Mouse (Mus musculus): Measurements from ENCODE around the gene Eif4e. TPM values are rescaled to one million over a fixed set of nuclear protein-coding genes. Genes with fewer than 3 reads are reported as not detected.

Gene Eif4e
- polyA plus RNA-seq, 1 experiment from 2014 or later: 448 TPM

- 77% methylated on average over 12 of the region's 12 CpGs for WGBS
- Histone ChIP-seq H3K9me3 (replicated peaks; ENCODE audit: control insufficient read depth, low read length) (no peaks in the 10 kb centered on the region), H3K27me3 (replicated peaks; ENCODE audit: control insufficient read depth, insufficient read depth, low read length) (no peaks in the 10 kb centered on the region), H3K4me3 (ENCODE audit: low read depth, low read length) (no peak overlapping the region), H3K4me2 (ENCODE audit: low read length) (no peak overlapping the region), H3K27ac (ENCODE audit: low read depth, low read length) (no peak overlapping the region), H3K4me1 (ENCODE audit: control insufficient read depth, insufficient read depth, low read length) (no peaks in the 10 kb centered on the region), H3K36me3 (ENCODE audit: control insufficient read depth, insufficient read depth, low read length) (no peaks in the 10 kb centered on the region), H3K9ac (ENCODE audit: low read length) (no peak overlapping the region)
- ATAC-seq: no peak
- DNase-seq (ENCODE audit: low spot score): no peak
These were observed 12.7 kb upstream of the Eif4e start for GRCm38 (mm10) chr3:138513243-138513642.

DNA sequence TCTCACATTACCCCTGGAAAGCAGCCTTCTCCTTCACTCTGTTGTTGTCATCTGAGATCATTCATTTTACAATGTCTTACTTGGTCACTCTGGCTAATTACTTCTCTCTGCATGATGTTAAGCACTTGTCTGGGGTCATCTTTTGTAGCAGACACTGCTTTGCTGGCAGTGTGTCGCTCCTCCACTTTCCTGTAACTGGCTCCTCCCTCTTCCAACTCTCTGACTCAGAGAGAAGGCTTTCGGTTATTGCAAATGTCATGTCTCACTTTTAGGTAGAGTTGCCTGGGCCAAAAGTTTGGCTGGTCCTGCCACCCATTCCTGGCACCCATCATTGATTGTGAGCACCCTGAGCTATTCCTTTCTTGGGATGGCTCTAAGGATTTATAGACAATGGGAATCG lies 11.2 kb upstream of the Eif4e start:
- no peak overlapping the region for H3K27ac ChIP-seq (ENCODE audit: low read depth, low read length)
- H3K9ac ChIP-seq (ENCODE audit: low read length): no peak overlapping the region
- H3K4me3 ChIP-seq (ENCODE audit: low read depth, low read length): no peak overlapping the region
- H3K4me2 ChIP-seq (ENCODE audit: low read length): no peak overlapping the region
- H3K9me3 ChIP-seq (replicated peaks; ENCODE audit: control insufficient read depth, low read length): no peaks in the 10 kb centered on the region
- no peaks in the 10 kb centered on the region for H3K36me3 ChIP-seq (ENCODE audit: control insufficient read depth, insufficient read depth, low read length)
- ATAC-seq (no peak), DNase-seq (ENCODE audit: low spot score) (no peak)
- no peaks in the 10 kb centered on the region for H3K4me1 ChIP-seq (ENCODE audit: control insufficient read depth, insufficient read depth, low read length)
- H3K27me3 ChIP-seq (replicated peaks; ENCODE audit: control insufficient read depth, insufficient read depth, low read length): no peaks in the 10 kb centered on the region
- WGBS: 64% methylated on average over 3 of the region's 3 CpGs

DNA sequence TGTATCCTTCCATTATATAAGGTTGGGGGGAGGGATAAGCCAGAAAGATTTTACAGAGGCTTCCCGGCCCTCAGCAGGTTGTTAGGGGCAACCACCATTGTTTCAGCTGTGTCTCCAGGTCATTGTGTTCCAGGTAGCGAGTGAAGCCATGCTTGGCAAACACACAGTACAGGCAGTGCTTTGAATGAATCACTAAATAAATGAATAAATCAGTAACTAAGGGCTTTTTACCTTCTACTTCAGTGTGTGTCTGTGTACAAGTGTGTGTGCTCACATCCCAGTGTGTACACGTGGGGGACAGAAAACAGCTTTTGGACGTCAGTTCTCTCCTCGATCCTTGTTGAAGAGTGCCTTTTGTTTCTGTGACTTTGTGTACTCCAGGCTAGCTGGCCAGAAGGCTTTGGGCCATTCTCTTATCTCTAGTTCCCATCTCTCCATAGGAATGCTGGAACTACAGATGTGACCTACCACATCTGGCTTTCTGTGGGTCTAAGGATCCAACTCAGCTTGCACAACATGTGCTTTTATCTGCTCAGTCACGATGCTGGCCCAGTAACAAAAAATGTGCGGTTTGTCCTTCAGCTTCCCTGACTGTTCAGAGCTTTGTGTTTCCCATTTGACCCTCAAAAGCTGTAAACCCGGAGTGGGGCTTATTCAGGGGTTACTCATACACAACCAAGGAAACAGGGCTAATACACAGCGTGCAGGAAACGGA lies 10.2 kb upstream of the Eif4e start:
- ATAC-seq (peak; percentile 54), DNase-seq (ENCODE audit: low spot score) (peak; percentile 10)
- no peak overlapping the region for H3K4me3 ChIP-seq (ENCODE audit: low read depth, low read length)
- no peaks in the 10 kb centered on the region for H3K4me1 ChIP-seq (ENCODE audit: control insufficient read depth, insufficient read depth, low read length)
- 29% methylated on average over 10 of the region's 10 CpGs for WGBS
- H3K4me2 ChIP-seq (ENCODE audit: low read length): no peak overlapping the region
- H3K9me3 ChIP-seq (replicated peaks; ENCODE audit: control insufficient read depth, low read length): no peaks in the 10 kb centered on the region
- no peaks in the 10 kb centered on the region for H3K36me3 ChIP-seq (ENCODE audit: control insufficient read depth, insufficient read depth, low read length)
- H3K27ac ChIP-seq (ENCODE audit: low read depth, low read length): no peak overlapping the region
- H3K9ac ChIP-seq (ENCODE audit: low read length): no peak overlapping the region
- no peaks in the 10 kb centered on the region for H3K27me3 ChIP-seq (replicated peaks; ENCODE audit: control insufficient read depth, insufficient read depth, low read length)

GRCm38 (mm10) chr3:138517881-138518280 lies 8.1 kb upstream of the Eif4e start:
- no peaks in the 10 kb centered on the region for H3K9me3 ChIP-seq (replicated peaks; ENCODE audit: control insufficient read depth, low read length)
- H3K27me3 ChIP-seq (replicated peaks; ENCODE audit: control insufficient read depth, insufficient read depth, low read length): no peaks in the 10 kb centered on the region
- H3K27ac ChIP-seq (ENCODE audit: low read depth, low read length): no peak overlapping the region
- DNase-seq (ENCODE audit: low spot score) (no peak), ATAC-seq (no peak)
- no peaks in the 10 kb centered on the region for H3K4me1 ChIP-seq (ENCODE audit: control insufficient read depth, insufficient read depth, low read length)
- WGBS: 75% methylated on average over 3 of the region's 3 CpGs
- no peak overlapping the region for H3K4me3 ChIP-seq (ENCODE audit: low read depth, low read length)
- H3K36me3 ChIP-seq (ENCODE audit: control insufficient read depth, insufficient read depth, low read length): no peaks in the 10 kb centered on the region
- H3K4me2 ChIP-seq (ENCODE audit: low read length): no peak overlapping the region
- H3K9ac ChIP-seq (ENCODE audit: low read length): no peak overlapping the region

- WGBS: 85% methylated on average over 6 of the region's 6 CpGs
- no peaks in the 10 kb centered on the region for H3K27me3 ChIP-seq (replicated peaks; ENCODE audit: control insufficient read depth, insufficient read depth, low read length)
- H3K4me3 ChIP-seq (ENCODE audit: low read depth, low read length): no peak overlapping the region
- no peaks in the 10 kb centered on the region for H3K9me3 ChIP-seq (replicated peaks; ENCODE audit: control insufficient read depth, low read length)
- H3K4me2 ChIP-seq (ENCODE audit: low read length): no peak overlapping the region
- H3K27ac ChIP-seq (ENCODE audit: low read depth, low read length): no peak overlapping the region
- no peaks in the 10 kb centered on the region for H3K4me1 ChIP-seq (ENCODE audit: control insufficient read depth, insufficient read depth, low read length)
- H3K9ac ChIP-seq (ENCODE audit: low read length): no peak overlapping the region
- ATAC-seq (no peak), DNase-seq (ENCODE audit: low spot score) (no peak)
- H3K36me3 ChIP-seq (ENCODE audit: control insufficient read depth, insufficient read depth, low read length): no peaks in the 10 kb centered on the region
These were observed 6.8 kb upstream of the Eif4e start for GRCm38 (mm10) chr3:138519218-138519617.

DNA sequence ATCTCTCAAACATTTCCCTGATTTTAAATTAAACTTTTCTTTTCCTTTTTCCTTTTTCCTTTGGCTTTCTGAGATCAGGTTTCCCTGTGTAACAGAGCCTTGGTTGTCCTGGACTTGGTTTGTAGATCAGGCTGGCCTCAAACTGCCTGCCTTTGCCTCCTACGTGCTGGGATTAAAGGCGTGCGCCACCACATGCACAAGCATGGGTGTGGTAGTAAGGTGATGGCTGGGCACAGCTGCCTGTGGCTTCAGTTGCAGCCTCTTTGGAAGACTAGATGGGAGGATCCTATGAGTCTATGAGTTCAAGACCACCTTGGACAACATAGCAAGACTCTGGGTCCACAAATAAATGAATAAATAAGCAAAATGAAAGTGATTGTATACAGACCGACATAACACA lies 2.0 kb upstream of the Eif4e start:
- ATAC-seq: no peak
- H3K4me2 ChIP-seq (ENCODE audit: low read length): no peak overlapping the region

DNA sequence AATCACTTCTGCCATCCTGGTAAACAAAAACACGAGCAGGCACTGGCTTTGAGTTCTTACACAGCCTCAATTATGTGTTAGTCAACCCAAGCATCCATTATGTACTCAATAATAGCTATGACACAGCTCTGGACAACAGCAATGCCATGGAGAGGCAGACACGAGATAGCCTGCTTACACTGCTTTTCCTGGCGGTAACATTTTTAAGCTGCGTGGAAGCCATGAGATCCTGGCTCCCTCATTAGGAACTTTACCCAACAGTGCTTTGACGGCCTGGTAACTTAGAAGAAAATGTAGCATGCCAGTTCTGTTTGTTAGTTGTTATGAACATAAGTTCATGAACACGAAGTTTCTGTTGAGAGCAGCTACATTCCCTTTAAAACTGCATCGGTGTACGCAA lies 485 bp upstream of the Eif4e start:
- H3K27ac ChIP-seq (ENCODE audit: low read depth, low read length): no peak overlapping the region
- H3K27me3 ChIP-seq (replicated peaks; ENCODE audit: control insufficient read depth, insufficient read depth, low read length): no peaks in the 10 kb centered on the region
- no peak overlapping the region for H3K4me2 ChIP-seq (ENCODE audit: low read length)
- 46% methylated on average over 8 of the region's 8 CpGs for WGBS
- peaks cover 11% of the 10 kb centered on the region for H3K4me1 ChIP-seq (ENCODE audit: control insufficient read depth, insufficient read depth, low read length)
- H3K9ac ChIP-seq (ENCODE audit: low read length): no peak overlapping the region
- no peak for ATAC-seq
- no peaks in the 10 kb centered on the region for H3K36me3 ChIP-seq (ENCODE audit: control insufficient read depth, insufficient read depth, low read length)
- DNase-seq (ENCODE audit: low spot score): no peak
- H3K4me3 ChIP-seq (ENCODE audit: low read depth, low read length): no peak overlapping the region
- H3K9me3 ChIP-seq (replicated peaks; ENCODE audit: control insufficient read depth, low read length): no peaks in the 10 kb centered on the region

More for the DNA sequence above, 2.0 kb upstream of the Eif4e start:
- peaks cover 9% of the 10 kb centered on the region for H3K4me1 ChIP-seq (ENCODE audit: control insufficient read depth, insufficient read depth, low read length)
- H3K36me3 ChIP-seq (ENCODE audit: control insufficient read depth, insufficient read depth, low read length): no peaks in the 10 kb centered on the region
- H3K27me3 ChIP-seq (replicated peaks; ENCODE audit: control insufficient read depth, insufficient read depth, low read length): no peaks in the 10 kb centered on the region
- H3K27ac ChIP-seq (ENCODE audit: low read depth, low read length): no peak overlapping the region
- 94% methylated on average over 4 of the region's 4 CpGs for WGBS
- no peak for DNase-seq (ENCODE audit: low spot score)
- H3K4me3 ChIP-seq (ENCODE audit: low read depth, low read length): no peak overlapping the region
- H3K9me3 ChIP-seq (replicated peaks; ENCODE audit: control insufficient read depth, low read length): no peaks in the 10 kb centered on the region
- no peak overlapping the region for H3K9ac ChIP-seq (ENCODE audit: low read length)

- ATAC-seq: peak; percentile 95
- Histone ChIP-seq H3K4me1 (ENCODE audit: control insufficient read depth, insufficient read depth, low read length) (peaks cover 11% of the 10 kb centered on the region), H3K9ac (ENCODE audit: low read length) (peak overlapping the region; percentile 93), H3K27ac (ENCODE audit: low read depth, low read length) (peak overlapping the region; percentile 97), H3K9me3 (replicated peaks; ENCODE audit: control insufficient read depth, low read length) (no peaks in the 10 kb centered on the region), H3K4me2 (ENCODE audit: low read length) (peak overlapping the region; percentile 89), H3K36me3 (ENCODE audit: control insufficient read depth, insufficient read depth, low read length) (no peaks in the 10 kb centered on the region), H3K4me3 (ENCODE audit: low read depth, low read length) (peak overlapping the region; percentile 96), H3K27me3 (replicated peaks; ENCODE audit: control insufficient read depth, insufficient read depth, low read length) (no peaks in the 10 kb centered on the region)
- peak; percentile 100 for DNase-seq (ENCODE audit: low spot score)
- WGBS: under 1% methylated on average over 66 of the region's 85 CpGs
These were observed 1.1 kb downstream of the Eif4e start for GRCm38 (mm10) chr3:138526916-138527666.

- peak overlapping the region; percentile 93 for H3K9ac ChIP-seq (ENCODE audit: low read length)
- H3K27ac ChIP-seq (ENCODE audit: low read depth, low read length): peak overlapping the region; percentile 97
- ATAC-seq (peak; percentile 67), DNase-seq (ENCODE audit: low spot score) (peak; percentile 74)
- no peaks in the 10 kb centered on the region for H3K36me3 ChIP-seq (ENCODE audit: control insufficient read depth, insufficient read depth, low read length)
- no peaks in the 10 kb centered on the region for H3K27me3 ChIP-seq (replicated peaks; ENCODE audit: control insufficient read depth, insufficient read depth, low read length)
- H3K9me3 ChIP-seq (replicated peaks; ENCODE audit: control insufficient read depth, low read length): no peaks in the 10 kb centered on the region
- 1% methylated on average over 52 of the region's 64 CpGs for WGBS
- peaks cover 11% of the 10 kb centered on the region for H3K4me1 ChIP-seq (ENCODE audit: control insufficient read depth, insufficient read depth, low read length)
- peak overlapping the region; percentile 61 for H3K4me2 ChIP-seq (ENCODE audit: low read length)
- H3K4me3 ChIP-seq (ENCODE audit: low read depth, low read length): peak overlapping the region; percentile 96
These were observed 1.8 kb downstream of the Eif4e start for GRCm38 (mm10) chr3:138527667-138528231.

Measured in forebrain, embryonic 14.5 days (tissue).